Mouse (Mus musculus): ENCODE results near the gene Capn2.

- TF ChIP-seq CTCF (IDR thresholded peaks at IDR 0.05; ENCODE audit: low read depth, low read length), result no peak
- no peak for TF ChIP-seq POLR2A (IDR thresholded peaks at IDR 0.05; ENCODE audit: borderline replicate concordance, low read depth, low read length)
These were observed 17.8 kb downstream of the Capn2 start for GRCm38 (mm10) chr1:182499443-182500089.

All from bone marrow macrophage, adult 2 months (primary cell).